In genomic region chr15:28109916-28110315, GRCm38 (mm10) we compare ENCODE assay signal across 12 mouse cellular contexts.
DNase-seq lines count a peak whose midpoint lies in the region; ATAC-seq and TF ChIP-seq lines count a peak whose summit lies in the region.
"Had no signal": no experiment of that assay in that cellular context is flagged by ENCODE, and none has a peak within 500 bp of the region (broad histone marks: within the 10 kb centered on the region; RNA-seq: fewer than 3 reads in every experiment).

No protein-coding gene starts in this region.

- WGBS in midbrain, postnatal 0 days, result 44% methylated on average over 8 of the region's 8 CpGs
- 49% methylated on average over 8 of the region's 8 CpGs for WGBS in midbrain, embryonic 15.5 days
- WGBS in heart, embryonic 12.5 days, result 75% methylated on average over 8 of the region's 8 CpGs

- no peaks in the 10 kb centered on the region for H3K4me1 ChIP-seq in midbrain, postnatal 0 days (ENCODE audit: insufficient read depth, low read length)
- H3K4me1 ChIP-seq in midbrain, embryonic 15.5 days, result no peaks in the 10 kb centered on the region
- peaks cover 7% of the 10 kb centered on the region; the same call in 1 of the 2 replicates for H3K4me1 ChIP-seq in heart, embryonic 12.5 days (replicated peaks)
- H3K4me1 ChIP-seq: liver, embryonic 15.5 days had no signal

- H3K4me2 ChIP-seq in midbrain, postnatal 0 days (ENCODE audit: low read depth, low read length, poor library complexity, severe bottlenecking), result no peak overlapping the region
- H3K4me2 ChIP-seq in midbrain, embryonic 15.5 days, result no peak overlapping the region
- no peak overlapping the region for H3K4me2 ChIP-seq in heart, embryonic 12.5 days
- H3K4me2 ChIP-seq: liver, embryonic 15.5 days had no signal

- no peaks in the 10 kb centered on the region for H3K27me3 ChIP-seq in midbrain, postnatal 0 days (ENCODE audit: insufficient read depth, low read length)
- H3K27me3 ChIP-seq in midbrain, embryonic 15.5 days (replicated peaks), result no peaks in the 10 kb centered on the region
- H3K27me3 ChIP-seq in heart, embryonic 12.5 days (replicated peaks), result no peaks in the 10 kb centered on the region
- H3K27me3 ChIP-seq: liver, embryonic 15.5 days had no signal

- no peaks in the 10 kb centered on the region for H3K9me3 ChIP-seq in midbrain, postnatal 0 days (ENCODE audit: low read length)
- H3K9me3 ChIP-seq in midbrain, embryonic 15.5 days, result no peaks in the 10 kb centered on the region
- no peaks in the 10 kb centered on the region; the same call in 1 of the 2 replicates for H3K9me3 ChIP-seq in heart, embryonic 12.5 days (replicated peaks)
- H3K9me3 ChIP-seq: liver, embryonic 15.5 days had no signal

- no peak for TF ChIP-seq CTCF in midbrain, postnatal 0 days (IDR thresholded peaks at IDR 0.05)
- no peak for TF ChIP-seq CTCF in left cerebral cortex, adult 2 months (IDR thresholded peaks at IDR 0.05)

- no peak overlapping the region for H3K9ac ChIP-seq in midbrain, postnatal 0 days (replicated peaks; ENCODE audit: low read length, poor library complexity, severe bottlenecking)
- H3K9ac ChIP-seq in midbrain, embryonic 15.5 days, result no peak overlapping the region
- H3K9ac ChIP-seq in heart, embryonic 12.5 days, result no peak overlapping the region
- H3K9ac ChIP-seq: liver, embryonic 15.5 days had no signal

- no peak overlapping the region for H3K27ac ChIP-seq in midbrain, postnatal 0 days (ENCODE audit: low read depth, low read length)
- no peak overlapping the region for H3K27ac ChIP-seq in midbrain, embryonic 15.5 days
- H3K27ac ChIP-seq in left cerebral cortex, adult 2 months, result no peak overlapping the region; the same call in 1 of the 2 replicates
- no peak overlapping the region for H3K27ac ChIP-seq in heart, embryonic 12.5 days (ENCODE audit: poor library complexity, severe bottlenecking)
- H3K27ac ChIP-seq: liver, embryonic 15.5 days had no signal

- no peaks in the 10 kb centered on the region for H3K36me3 ChIP-seq in midbrain, postnatal 0 days (ENCODE audit: insufficient read depth, low read length)
- H3K36me3 ChIP-seq in midbrain, embryonic 15.5 days (replicated peaks), result no peaks in the 10 kb centered on the region
- no peaks in the 10 kb centered on the region for H3K36me3 ChIP-seq in heart, embryonic 12.5 days
- H3K36me3 ChIP-seq: liver, embryonic 15.5 days had no signal

- ATAC-seq in midbrain, postnatal 0 days (ENCODE audit: low FRiP score), result no peak
- no peak for ATAC-seq in midbrain, embryonic 15.5 days (replicated peaks)
- ATAC-seq in heart, embryonic 12.5 days (ENCODE audit: insufficient number of reproducible peaks, low FRiP score), result no peak
- ATAC-seq: activated CD4-positive, CD25-positive, alpha-beta regulatory T cell, adult 4 months; intestine, postnatal 0 days had no signal

- no peak overlapping the region for H3K4me3 ChIP-seq in midbrain, postnatal 0 days (ENCODE audit: low read depth, low read length)
- no peak overlapping the region for H3K4me3 ChIP-seq in midbrain, embryonic 15.5 days
- no peak overlapping the region for H3K4me3 ChIP-seq in left cerebral cortex, adult 2 months
- no peak overlapping the region for H3K4me3 ChIP-seq in heart, embryonic 12.5 days
- H3K4me3 ChIP-seq: liver, embryonic 15.5 days had no signal

- intact Hi-C loops in left cerebral cortex, adult 2 months (cut with DNase I), result loop anchor here (2.0 to 5.0 kb wide), 4 partner anchors 47 to 193 kb away; no protein-coding TSS in a partner anchor
- intact Hi-C loops in heart, postnatal 25 days (cut with DNase I), result no loop called here

- DNase-seq in midbrain, postnatal 0 days (ENCODE audit: low spot score), result peak; percentile 14
- peak; percentile 39 to 49 for DNase-seq in frontal cortex, postnatal 10 days (ENCODE audit: low spot score in 2 of 2)
- peak; percentile 32 to 49 for DNase-seq in left cerebral cortex, adult 2 months (ENCODE audit: extremely low spot score in 1 of 2, low spot score in 2 of 2)
- peak; percentile 95 for DNase-seq in telencephalon, adult 2 months (ENCODE audit: low read depth, low spot score)
- DNase-seq in heart, postnatal 25 days (ENCODE audit: low spot score), result no peak
- DNase-seq in urinary bladder, postnatal 36 days (ENCODE audit: low spot score in 2 of 2), result no peak
- DNase-seq: thymus, adult 18-20 months had no signal

Comparison
In these comparisons a context has a peak if more than half of its experiments do, and no peak if none do; other contexts are left out.
1. DNase-seq: peak in midbrain, postnatal 0 days (single experiment), frontal cortex, postnatal 10 days (2 of 2), left cerebral cortex, adult 2 months (2 of 2) and telencephalon, adult 2 months (single experiment); none in heart, postnatal 25 days (single experiment) and urinary bladder, postnatal 36 days (0 of 2).